Mouse (Mus musculus): ENCODE measurements around the gene Actn4. TPM values are rescaled to one million over a fixed set of nuclear protein-coding genes. Genes with fewer than 3 reads are reported as not detected.

Actn4 gene
- polyA plus RNA-seq, 1 experiment from 2014 or later = 413 TPM

- WGBS = 21% methylated on average over 1 of the region's 1 CpGs
- ATAC-seq (ENCODE audit: insufficient read depth, low FRiP score) = no peak
- H3K4me3 ChIP-seq (replicated peaks; ENCODE audit: low read length) = no peak overlapping the region
- H3K27ac ChIP-seq (ENCODE audit: low read length) = peak overlapping the region; percentile 93
- no peaks in the 10 kb centered on the region for H3K9me3 ChIP-seq (replicated peaks; ENCODE audit: control insufficient read depth, low read length)
- H3K27me3 ChIP-seq (ENCODE audit: control insufficient read depth, insufficient read depth, low read length) = no peaks in the 10 kb centered on the region
- 0 out of 2 replicates have a peak, but pooled peaks cover 4% of the 10 kb centered on the region for H3K36me3 ChIP-seq (ENCODE audit: control insufficient read depth, insufficient read depth, low read length)
- 0 out of 2 replicates have a peak overlapping the region, but pooled peaks have one; percentile 23 for H3K4me2 ChIP-seq (ENCODE audit: low read depth, low read length)
- H3K9ac ChIP-seq (ENCODE audit: low read length) = peak overlapping the region; percentile 58
- peaks cover 71% of the 10 kb centered on the region for H3K4me1 ChIP-seq (ENCODE audit: control insufficient read depth, insufficient read depth, low read length)
These were observed 15.9 kb downstream of the Actn4 start for GRCm38 (mm10) chr7:28946271-28946610.

DNA sequence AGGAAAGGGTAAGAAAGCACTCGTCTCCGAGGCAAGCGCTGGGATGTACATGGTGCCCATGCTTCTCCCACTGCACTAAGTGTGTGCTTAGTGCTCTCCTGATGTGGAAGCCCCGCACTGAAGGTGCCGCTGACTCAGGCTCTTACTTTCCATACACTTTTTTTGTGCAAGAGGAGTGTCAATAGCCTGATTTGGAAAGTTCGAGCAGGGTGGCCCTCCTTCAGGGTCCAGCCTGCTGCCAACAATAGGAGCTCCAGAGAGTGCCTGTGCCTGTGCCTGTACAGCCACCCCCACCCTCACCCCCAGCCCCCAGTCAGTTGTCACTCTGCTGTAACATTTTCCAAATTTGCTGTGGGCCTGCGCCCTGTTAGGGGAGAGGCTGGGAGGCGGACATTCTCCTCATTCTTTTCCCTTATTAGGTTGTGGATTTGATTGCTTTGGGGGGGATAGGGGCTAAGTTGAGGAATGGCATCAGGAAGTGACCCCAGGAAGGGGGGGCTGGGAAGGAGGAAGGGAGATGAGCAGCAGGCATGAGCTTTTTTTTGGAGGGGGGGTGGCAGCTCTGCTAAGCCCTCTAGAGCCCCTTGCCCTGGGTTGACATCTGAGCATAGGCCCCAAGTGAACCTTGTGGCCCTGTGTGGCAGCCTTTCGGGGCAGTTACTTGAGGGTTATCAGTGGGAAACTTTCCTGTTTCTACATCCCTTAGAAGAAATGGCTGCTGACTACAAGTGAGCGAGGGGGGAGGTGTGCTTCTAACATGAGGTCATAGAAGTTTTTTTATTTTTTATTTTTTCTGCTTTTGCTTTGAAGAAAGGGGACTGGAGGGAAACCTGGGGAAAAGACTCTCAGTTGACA is 16.5 kb downstream of the Actn4 start:
- H3K27me3 ChIP-seq (ENCODE audit: control insufficient read depth, insufficient read depth, low read length) = no peaks in the 10 kb centered on the region
- peak overlapping the region; percentile 93 for H3K27ac ChIP-seq (ENCODE audit: low read length)
- WGBS = 20% methylated on average over 10 of the region's 10 CpGs
- H3K4me3 ChIP-seq (replicated peaks; ENCODE audit: low read length) = no peak overlapping the region
- ATAC-seq (ENCODE audit: insufficient read depth, low FRiP score) = peak; percentile 79
- H3K4me2 ChIP-seq (ENCODE audit: low read depth, low read length) = peak overlapping the region; percentile 28
- peak overlapping the region; percentile 58 for H3K9ac ChIP-seq (ENCODE audit: low read length)
- 0 out of 2 replicates have a peak, but pooled peaks cover 4% of the 10 kb centered on the region for H3K36me3 ChIP-seq (ENCODE audit: control insufficient read depth, insufficient read depth, low read length)
- H3K9me3 ChIP-seq (replicated peaks; ENCODE audit: control insufficient read depth, low read length) = no peaks in the 10 kb centered on the region
- H3K4me1 ChIP-seq (ENCODE audit: control insufficient read depth, insufficient read depth, low read length) = peaks cover 73% of the 10 kb centered on the region

DNA sequence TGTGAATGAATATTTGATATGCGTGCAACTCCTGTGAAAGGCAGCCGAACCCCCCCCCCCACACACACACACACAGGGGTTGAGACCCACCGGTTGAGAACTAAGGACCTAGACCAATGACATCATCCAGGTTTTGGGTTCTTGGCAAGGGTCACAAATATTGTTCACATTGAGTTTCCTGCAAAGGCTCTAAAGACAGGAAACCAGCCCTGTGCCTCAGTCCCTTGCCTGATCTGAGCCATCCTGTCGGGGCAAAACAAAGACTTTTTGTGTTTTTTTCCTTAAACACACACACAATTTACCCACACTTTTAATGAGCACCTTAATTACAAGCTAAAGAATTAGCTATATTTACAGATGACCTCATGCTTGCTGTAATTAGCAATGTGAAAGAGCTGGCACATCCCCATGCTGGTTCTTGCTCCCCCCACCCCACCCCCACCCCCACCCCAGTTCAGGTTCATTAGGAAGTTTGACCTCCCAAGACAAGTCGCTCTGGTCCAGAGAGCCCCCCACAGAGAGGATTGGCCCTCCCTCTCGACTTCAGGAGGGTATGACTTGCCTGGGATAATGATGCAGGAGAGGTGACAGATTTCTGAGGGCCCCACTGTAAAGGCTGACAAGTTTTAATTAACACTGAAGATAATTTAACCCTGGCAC is 17.3 kb downstream of the Actn4 start:
- 45% methylated on average over 6 of the region's 6 CpGs for WGBS
- peak overlapping the region; percentile 58 for H3K9ac ChIP-seq (ENCODE audit: low read length)

GRCm38 (mm10) chr7:28943451-28944180 is 18.5 kb downstream of the Actn4 start:
- no peak overlapping the region for H3K4me2 ChIP-seq (ENCODE audit: low read depth, low read length)
- H3K9me3 ChIP-seq (replicated peaks; ENCODE audit: control insufficient read depth, low read length) = no peaks in the 10 kb centered on the region
- peaks cover 77% of the 10 kb centered on the region for H3K4me1 ChIP-seq (ENCODE audit: control insufficient read depth, insufficient read depth, low read length)
- H3K36me3 ChIP-seq (ENCODE audit: control insufficient read depth, insufficient read depth, low read length) = 0 out of 2 replicates have a peak, but pooled peaks cover 4% of the 10 kb centered on the region
- H3K27me3 ChIP-seq (ENCODE audit: control insufficient read depth, insufficient read depth, low read length) = no peaks in the 10 kb centered on the region
- no peak overlapping the region for H3K4me3 ChIP-seq (replicated peaks; ENCODE audit: low read length)
- ATAC-seq (ENCODE audit: insufficient read depth, low FRiP score) = peak; percentile 26; the same call in 1 of the 2 replicates
- 38% methylated on average over 5 of the region's 5 CpGs for WGBS
- H3K9ac ChIP-seq (ENCODE audit: low read length) = no peak overlapping the region
- peak overlapping the region; percentile 84 for H3K27ac ChIP-seq (ENCODE audit: low read length)

More for the DNA sequence above, 17.3 kb downstream of the Actn4 start:
- no peaks in the 10 kb centered on the region for H3K9me3 ChIP-seq (replicated peaks; ENCODE audit: control insufficient read depth, low read length)
- no peak for ATAC-seq (ENCODE audit: insufficient read depth, low FRiP score)
- no peak overlapping the region for H3K4me3 ChIP-seq (replicated peaks; ENCODE audit: low read length)
- H3K27me3 ChIP-seq (ENCODE audit: control insufficient read depth, insufficient read depth, low read length) = no peaks in the 10 kb centered on the region
- peak overlapping the region; percentile 93 for H3K27ac ChIP-seq (ENCODE audit: low read length)
- 0 out of 2 replicates have a peak, but pooled peaks cover 4% of the 10 kb centered on the region for H3K36me3 ChIP-seq (ENCODE audit: control insufficient read depth, insufficient read depth, low read length)
- H3K4me2 ChIP-seq (ENCODE audit: low read depth, low read length) = peak overlapping the region; percentile 28; the same call in 1 of the 2 replicates
- H3K4me1 ChIP-seq (ENCODE audit: control insufficient read depth, insufficient read depth, low read length) = peaks cover 75% of the 10 kb centered on the region

GRCm38 (mm10) chr7:28941542-28941941 is 20.6 kb downstream of the Actn4 start:
- Histone ChIP-seq H3K9ac (ENCODE audit: low read length) (peak overlapping the region; percentile 33; the same call in 1 of the 2 replicates), H3K27me3 (ENCODE audit: control insufficient read depth, insufficient read depth, low read length) (no peaks in the 10 kb centered on the region), H3K9me3 (replicated peaks; ENCODE audit: control insufficient read depth, low read length) (no peaks in the 10 kb centered on the region), H3K4me2 (ENCODE audit: low read depth, low read length) (no peak overlapping the region), H3K36me3 (ENCODE audit: control insufficient read depth, insufficient read depth, low read length) (no peaks in the 10 kb centered on the region), H3K4me1 (ENCODE audit: control insufficient read depth, insufficient read depth, low read length) (peaks cover 73% of the 10 kb centered on the region), H3K4me3 (replicated peaks; ENCODE audit: low read length) (no peak overlapping the region), H3K27ac (ENCODE audit: low read length) (peak overlapping the region; percentile 84)
- WGBS = 50% methylated on average over 4 of the region's 4 CpGs
- ATAC-seq (ENCODE audit: insufficient read depth, low FRiP score) = no peak

DNA sequence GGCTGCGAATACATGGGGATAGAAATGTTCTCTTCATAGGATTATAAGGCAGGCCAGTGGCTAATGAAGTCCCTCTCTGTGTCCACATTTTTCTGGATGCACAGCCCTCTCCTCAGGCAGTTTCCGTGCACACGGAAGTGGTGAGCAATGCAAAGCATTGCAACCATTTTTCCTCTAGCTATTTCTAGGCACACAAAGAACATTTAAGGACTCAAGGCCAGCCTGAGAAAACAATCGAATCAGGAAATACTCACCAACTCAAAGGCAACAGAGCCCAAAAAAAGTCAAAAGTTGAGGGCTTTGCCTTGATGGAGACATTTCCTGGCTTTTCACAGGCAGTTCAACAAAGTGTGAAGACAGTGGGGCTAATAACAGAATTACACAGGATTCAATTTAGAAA is 21.0 kb downstream of the Actn4 start:
- 63% methylated on average over 4 of the region's 4 CpGs for WGBS
- Histone ChIP-seq H3K4me2 (ENCODE audit: low read depth, low read length) (no peak overlapping the region), H3K4me1 (ENCODE audit: control insufficient read depth, insufficient read depth, low read length) (peaks cover 72% of the 10 kb centered on the region), H3K9me3 (replicated peaks; ENCODE audit: control insufficient read depth, low read length) (no peaks in the 10 kb centered on the region), H3K27me3 (ENCODE audit: control insufficient read depth, insufficient read depth, low read length) (no peaks in the 10 kb centered on the region), H3K4me3 (replicated peaks; ENCODE audit: low read length) (no peak overlapping the region), H3K36me3 (ENCODE audit: control insufficient read depth, insufficient read depth, low read length) (no peaks in the 10 kb centered on the region), H3K9ac (ENCODE audit: low read length) (no peak overlapping the region), H3K27ac (ENCODE audit: low read length) (peak overlapping the region; percentile 84)
- no peak for ATAC-seq (ENCODE audit: insufficient read depth, low FRiP score)

DNA sequence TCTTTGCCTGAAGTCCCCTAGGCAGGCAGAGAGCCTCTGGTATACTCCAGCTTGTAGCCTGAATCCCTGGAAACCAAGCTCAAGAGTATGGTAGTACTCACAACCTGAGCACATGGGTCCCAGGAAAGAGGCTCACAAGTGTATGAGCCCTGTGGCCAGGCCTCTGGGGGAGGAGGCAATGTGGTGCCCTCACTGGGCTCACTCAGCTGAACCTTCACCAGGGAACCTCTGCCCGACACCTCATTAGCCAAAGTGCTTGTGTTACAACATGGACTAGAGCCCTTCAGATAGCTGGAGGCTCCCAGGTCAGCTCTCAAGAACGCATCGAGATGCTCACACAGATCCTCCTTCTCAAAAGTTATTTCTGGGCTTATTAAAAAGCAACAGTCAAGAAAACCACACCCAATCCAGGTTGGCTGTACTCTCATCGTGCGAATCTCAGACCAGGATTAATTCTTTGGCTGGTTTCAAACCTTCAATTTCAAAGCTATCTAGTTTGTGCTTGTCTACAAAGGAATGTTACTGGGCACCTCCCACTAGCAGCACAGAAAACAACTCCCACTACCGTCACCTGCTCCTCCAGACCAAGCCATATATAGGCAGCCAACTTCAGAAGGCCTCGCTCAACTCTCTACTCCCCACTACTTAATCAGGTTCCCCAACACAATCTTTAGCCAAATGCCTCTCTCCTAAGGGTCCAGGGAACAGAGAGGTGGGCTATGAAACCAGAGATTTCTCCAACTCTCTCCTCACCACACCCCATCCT is 22.5 kb downstream of the Actn4 start:
- H3K4me1 ChIP-seq (ENCODE audit: control insufficient read depth, insufficient read depth, low read length) = peaks cover 61% of the 10 kb centered on the region
- no peaks in the 10 kb centered on the region for H3K36me3 ChIP-seq (ENCODE audit: control insufficient read depth, insufficient read depth, low read length)
- H3K9ac ChIP-seq (ENCODE audit: low read length) = no peak overlapping the region
- ATAC-seq (ENCODE audit: insufficient read depth, low FRiP score) = 0 out of 2 replicates have a peak, but pooled peaks have one; percentile 31
- no peak overlapping the region for H3K4me3 ChIP-seq (replicated peaks; ENCODE audit: low read length)
- no peaks in the 10 kb centered on the region for H3K9me3 ChIP-seq (replicated peaks; ENCODE audit: control insufficient read depth, low read length)
- H3K27me3 ChIP-seq (ENCODE audit: control insufficient read depth, insufficient read depth, low read length) = no peaks in the 10 kb centered on the region
- WGBS = 64% methylated on average over 7 of the region's 7 CpGs
- H3K27ac ChIP-seq (ENCODE audit: low read length) = peak overlapping the region; percentile 84
- no peak overlapping the region for H3K4me2 ChIP-seq (ENCODE audit: low read depth, low read length)

- H3K4me1 ChIP-seq (ENCODE audit: control insufficient read depth, insufficient read depth, low read length) = peaks cover 60% of the 10 kb centered on the region
- WGBS = 83% methylated on average over 4 of the region's 4 CpGs
- H3K4me2 ChIP-seq (ENCODE audit: low read depth, low read length) = no peak overlapping the region
- ATAC-seq (ENCODE audit: insufficient read depth, low FRiP score) = no peak
- H3K9ac ChIP-seq (ENCODE audit: low read length) = no peak overlapping the region
- H3K4me3 ChIP-seq (replicated peaks; ENCODE audit: low read length) = no peak overlapping the region
- no peaks in the 10 kb centered on the region for H3K36me3 ChIP-seq (ENCODE audit: control insufficient read depth, insufficient read depth, low read length)
- H3K9me3 ChIP-seq (replicated peaks; ENCODE audit: control insufficient read depth, low read length) = no peaks in the 10 kb centered on the region
- H3K27me3 ChIP-seq (ENCODE audit: control insufficient read depth, insufficient read depth, low read length) = no peaks in the 10 kb centered on the region
- peak overlapping the region; percentile 1; the same call in 1 of the 2 replicates for H3K27ac ChIP-seq (ENCODE audit: low read length)
These were observed 23.5 kb downstream of the Actn4 start for GRCm38 (mm10) chr7:28938654-28939053.

Measured in stomach, embryonic 16.5 days (tissue).